In the genomic region with DNA sequence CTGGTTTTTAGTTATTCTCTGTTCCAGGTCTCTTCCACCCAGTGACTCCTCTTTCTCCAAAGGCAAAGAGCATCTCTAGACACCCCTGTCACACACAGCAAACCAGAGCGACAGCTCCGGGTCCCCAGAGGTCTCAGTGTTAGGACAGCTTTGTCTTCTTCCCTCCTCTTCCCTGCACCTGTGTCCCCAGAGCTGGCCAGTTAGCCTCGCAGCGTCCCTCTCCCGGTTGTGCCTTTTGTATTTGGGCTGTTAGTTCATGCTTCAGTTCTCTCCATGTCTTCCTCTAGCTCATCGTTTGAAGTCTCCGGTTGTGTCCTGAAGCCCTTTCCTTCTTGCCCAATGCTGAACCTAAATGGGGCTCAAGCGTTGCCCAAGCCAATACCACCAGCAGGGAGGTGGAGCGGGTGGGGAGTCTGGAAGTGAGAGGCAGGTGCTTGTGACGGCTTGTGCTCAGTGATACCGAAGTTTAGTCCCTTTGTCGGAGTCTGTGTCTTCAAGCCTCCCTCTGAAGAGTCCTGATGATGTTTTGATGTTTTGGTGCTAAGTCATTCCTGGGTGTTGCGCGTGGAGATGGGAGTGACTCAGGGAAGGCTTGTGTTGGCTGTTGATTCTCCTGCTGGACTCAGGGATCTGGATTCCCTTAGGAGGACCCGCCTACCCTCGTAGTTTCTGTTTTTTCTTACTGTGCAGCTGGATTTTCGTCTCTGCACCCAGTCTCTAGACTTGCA, we compare ENCODE assay signal across 8 mouse cellular contexts. TPM values are rescaled to one million over a fixed set of nuclear protein-coding genes. Genes with fewer than 3 reads are reported as not detected.
DNase-seq lines count a peak whose midpoint lies in the region; ATAC-seq and TF ChIP-seq lines count a peak whose summit lies in the region.

No protein-coding gene starts in this region.

- no peak for ATAC-seq in heart, embryonic 14.5 days (ENCODE audit: insufficient number of reproducible peaks, insufficient read depth, low FRiP score, low read depth)
- peak; percentile 3; the same call in 1 of the 2 replicates for ATAC-seq in stomach, embryonic 14.5 days (ENCODE audit: insufficient number of reproducible peaks, insufficient read depth, low FRiP score, low read depth)

- no peaks in the 10 kb centered on the region for H3K9me3 ChIP-seq in ES-Bruce4 (replicated peaks; ENCODE audit: control insufficient read depth, insufficient read depth, low read length, poor library complexity, severe bottlenecking)
- H3K9me3 ChIP-seq in heart, embryonic 14.5 days (ENCODE audit: control insufficient read depth, low read length): no peaks in the 10 kb centered on the region
- H3K9me3 ChIP-seq in stomach, embryonic 14.5 days (ENCODE audit: control insufficient read depth, low read depth, low read length): no peaks in the 10 kb centered on the region

- TF ChIP-seq CTCF in ES-Bruce4 (IDR thresholded peaks at IDR 0.05; ENCODE audit: low read depth, low read length): no peak

- H3K9ac ChIP-seq in ES-Bruce4 (ENCODE audit: low read depth, poor library complexity, severe bottlenecking): peak overlapping the region; percentile 46
- H3K9ac ChIP-seq in heart, embryonic 14.5 days (ENCODE audit: low read length): peak overlapping the region; percentile 87
- H3K9ac ChIP-seq in stomach, embryonic 14.5 days (replicated peaks; ENCODE audit: low read depth, low read length): peak overlapping the region; percentile 67

- no peak for TF ChIP-seq EP300 in ES-Bruce4 (IDR thresholded peaks at IDR 0.05; ENCODE audit: insufficient read depth, low read depth, low read length)

- no peak for TF ChIP-seq POLR2A in ES-Bruce4 (IDR thresholded peaks at IDR 0.05; ENCODE audit: insufficient read depth, low read length)

- H3K4me3 ChIP-seq in ES-Bruce4 (ENCODE audit: low read depth, low read length): peak overlapping the region; percentile 79
- peak overlapping the region; percentile 67 to 87 for H3K4me3 ChIP-seq in heart, embryonic 14.5 days (ENCODE audit: control insufficient read depth in 1 of 2, insufficient read depth in 1 of 2, low read depth in 1 of 2, low read length in 2 of 2)
- peak overlapping the region; percentile 61 for H3K4me3 ChIP-seq in stomach, embryonic 14.5 days (ENCODE audit: low read depth, low read length)

- H3K4me2 ChIP-seq in heart, embryonic 14.5 days (ENCODE audit: low read length): peak overlapping the region; percentile 98
- H3K4me2 ChIP-seq in stomach, embryonic 14.5 days (replicated peaks; ENCODE audit: low read depth, low read length): peak overlapping the region; percentile 79

- no peaks in the 10 kb centered on the region for H3K4me1 ChIP-seq in ES-Bruce4 (ENCODE audit: control insufficient read depth, insufficient read depth, low read length)
- peaks cover 7 to 14% of the 10 kb centered on the region in 2 experiments for H3K4me1 ChIP-seq in heart, embryonic 14.5 days (ENCODE audit: control insufficient read depth in 2 of 2, insufficient read depth in 2 of 2, low read length in 2 of 2)
- H3K4me1 ChIP-seq in stomach, embryonic 14.5 days (ENCODE audit: control insufficient read depth, insufficient read depth, low read length): no peaks in the 10 kb centered on the region; the same call in 1 of the 2 replicates

- H3K27me3 ChIP-seq in ES-Bruce4 (ENCODE audit: control insufficient read depth, insufficient read depth, low read length, poor library complexity, severe bottlenecking): no peaks in the 10 kb centered on the region
- H3K27me3 ChIP-seq in heart, embryonic 14.5 days (ENCODE audit: control insufficient read depth, insufficient read depth, low read length): no peaks in the 10 kb centered on the region
- no peaks in the 10 kb centered on the region for H3K27me3 ChIP-seq in stomach, embryonic 14.5 days (ENCODE audit: control insufficient read depth, insufficient read depth, low read length)

- WGBS in heart, embryonic 14.5 days: 6% methylated on average over 17 of the region's 17 CpGs
- 6% methylated on average over 17 of the region's 17 CpGs for WGBS in stomach, embryonic 14.5 days

- peak; percentile 19 for DNase-seq in gastrocnemius, postnatal 14 days
- DNase-seq in gastrocnemius, adult 8-10 months (ENCODE audit: low spot score in 2 of 2): no peak
- peak; percentile 38 to 43 for DNase-seq in cerebellum, postnatal 25 days
- peak; percentile 57 for DNase-seq in kidney, postnatal 14 days
- DNase-seq in lung, postnatal 36 days: peak; percentile 21

- intact Hi-C loops in gastrocnemius, postnatal 14 days (cut with DNase I; ENCODE audit: low total_unique reads): no loop called here

- H3K27ac ChIP-seq in ES-Bruce4 (ENCODE audit: insufficient read depth, low read length): no peak overlapping the region
- peak overlapping the region in 1 of 2 experiments; percentile 82; a peak in 2 of 4 replicates for H3K27ac ChIP-seq in heart, embryonic 14.5 days (replicated peaks in 1 of 2; ENCODE audit: control insufficient read depth in 1 of 2, insufficient read depth in 1 of 2, low read depth in 2 of 2, low read length in 2 of 2)
- H3K27ac ChIP-seq in stomach, embryonic 14.5 days (ENCODE audit: low read length): peak overlapping the region; percentile 35; the same call in 1 of the 2 replicates

- no peaks in the 10 kb centered on the region for H3K36me3 ChIP-seq in ES-Bruce4 (ENCODE audit: control insufficient read depth, insufficient read depth, low read length, poor library complexity, severe bottlenecking)
- no peaks in the 10 kb centered on the region for H3K36me3 ChIP-seq in heart, embryonic 14.5 days (ENCODE audit: control insufficient read depth, insufficient read depth, low read length)
- H3K36me3 ChIP-seq in stomach, embryonic 14.5 days (ENCODE audit: control insufficient read depth, insufficient read depth, low read length): no peaks in the 10 kb centered on the region

RNA-seq across cellular contexts. Expression of gene Snx29, which starts 0.8 kb away (rescaled TPM):
- 1 to 10 TPM; 8.4 to 9.5 TPM for total RNA-seq in gastrocnemius, postnatal 14 days (2021)
- total RNA-seq in gastrocnemius, adult 8-10 months (2022): 10 to 100 TPM in 2 of 4 experiments, 1 to 10 TPM in 2; 7.4 to 11.8 (median 10.2) TPM
- 9.2 and 10.5 TPM in 2 replicates for polyA plus RNA-seq in ES-Bruce4 (2011; ENCODE audit: insufficient read depth, insufficient read length, low read depth, missing spikeins)
- polyA plus RNA-seq in heart, embryonic 14.5 days (2014; fragmentation: Nextera tagmentation; extraction: Ambion mirVana): 7.4 and 7.7 TPM in 2 replicates
- polyA plus RNA-seq in stomach, embryonic 14.5 days (2014; fragmentation: Nextera tagmentation; extraction: Ambion mirVana): 13.6 TPM in 2 replicates

RNA-seq across cellular contexts. Expression of gene Tnfrsf17, which starts 9.9 kb away (rescaled TPM):
- not detected for total RNA-seq in gastrocnemius, postnatal 14 days (2021)
- total RNA-seq in gastrocnemius, adult 8-10 months (2022): not detected
- polyA plus RNA-seq in ES-Bruce4 (2011; ENCODE audit: insufficient read depth, insufficient read length, low read depth, missing spikeins): not detected in 2 replicates
- polyA plus RNA-seq in heart, embryonic 14.5 days (2014; fragmentation: Nextera tagmentation; extraction: Ambion mirVana): not detected in 2 replicates
- not detected in 2 replicates for polyA plus RNA-seq in stomach, embryonic 14.5 days (2014; fragmentation: Nextera tagmentation; extraction: Ambion mirVana)

Comparison
In these comparisons a context has a peak if more than half of its experiments do, and no peak if none do; other contexts are left out.
1. DNase-seq: peak in gastrocnemius, postnatal 14 days (single experiment), cerebellum, postnatal 25 days (2 of 2), kidney, postnatal 14 days (single experiment) and lung, postnatal 36 days (single experiment); none in gastrocnemius, adult 8-10 months (0 of 2).
2. Peak in every context shown above with its lines, with median percentiles within 50 percentile points of each other: H3K4me3 ChIP-seq and H3K9ac ChIP-seq.